Mouse (Mus musculus): ENCODE measurements around the gene Far1. TPM values are rescaled to one million over a fixed set of nuclear protein-coding genes. Genes with fewer than 3 reads are reported as not detected.
A peak's percentile ranks its signal among the peaks of the same experiment; 100 is the strongest.

Far1 gene
- 10 to 100 TPM; 25.3 to 36.6 TPM for total RNA-seq (2021)
- long read RNA-seq, experiment 1, full-length matches to known transcripts, result 8 of 16 reads
- long read RNA-seq, experiment 1, partial matches to known transcripts, result 3 of 16 reads
- long read RNA-seq, experiment 1, other reads (novel, unspliced or antisense), result 5 of 16 reads
- long read RNA-seq, experiment 2, full-length matches to known transcripts, result 8 of 15 reads
- long read RNA-seq, experiment 2, partial matches to known transcripts, result 0 of 15 reads
- long read RNA-seq, experiment 2, other reads (novel, unspliced or antisense), result 7 of 15 reads

GRCm38 (mm10) chr7:113513286-113513962 is at the start of gene Far1:
TSS of gene Far1 (plus strand) at chr7:113513834.
- DNase-seq, result peak; percentile 99

- no peak for DNase-seq
Observed at GRCm38 (mm10) chr7:113468345-113468744, 45.3 kb upstream of the Far1 start.

GRCm38 (mm10) chr7:113470671-113471070 is 43.0 kb upstream of the Far1 start:
- no peak for DNase-seq

GRCm38 (mm10) chr7:113471653-113472052 is 42.0 kb upstream of the Far1 start:
- no peak for DNase-seq

GRCm38 (mm10) chr7:113495792-113496191 is 17.8 kb upstream of the Far1 start:
- DNase-seq, result no peak

- no peak for DNase-seq
Observed at GRCm38 (mm10) chr7:113498413-113498812, 15.2 kb upstream of the Far1 start.

GRCm38 (mm10) chr7:113499821-113500220 is 13.8 kb upstream of the Far1 start:
- DNase-seq, result no peak

GRCm38 (mm10) chr7:113502453-113502852 is 11.2 kb upstream of the Far1 start:
- DNase-seq, result no peak

- no peak for DNase-seq
Observed at GRCm38 (mm10) chr7:113505047-113505446, 8.6 kb upstream of the Far1 start.

- no peak for DNase-seq
Observed at GRCm38 (mm10) chr7:113505516-113506045, 8.1 kb upstream of the Far1 start.

- DNase-seq, result no peak
Observed at GRCm38 (mm10) chr7:113507846-113508245, 5.8 kb upstream of the Far1 start.

- no peak for DNase-seq
Observed at GRCm38 (mm10) chr7:113511396-113511795, 2.2 kb upstream of the Far1 start.

- no peak for DNase-seq
Observed at GRCm38 (mm10) chr7:113512527-113513285, 928 bp upstream of the Far1 start.

- DNase-seq, result no peak
Observed at GRCm38 (mm10) chr7:113513963-113514649, 472 bp downstream of the Far1 start.

- no peak for DNase-seq
Observed at GRCm38 (mm10) chr7:113515831-113516230, 2.2 kb downstream of the Far1 start.

- DNase-seq, result no peak
Observed at GRCm38 (mm10) chr7:113518419-113518818, 4.8 kb downstream of the Far1 start.

GRCm38 (mm10) chr7:113518961-113519360 is 5.3 kb downstream of the Far1 start:
- DNase-seq, result no peak

- DNase-seq, result no peak
Observed at GRCm38 (mm10) chr7:113543158-113543557, 29.5 kb downstream of the Far1 start.

- no peak for DNase-seq
Observed at GRCm38 (mm10) chr7:113551742-113552463, 38.3 kb downstream of the Far1 start.

- no peak for DNase-seq
Observed at GRCm38 (mm10) chr7:113552508-113552907, 38.9 kb downstream of the Far1 start.

GRCm38 (mm10) chr7:113556138-113556537 is 42.5 kb downstream of the Far1 start:
- DNase-seq, result no peak

GRCm38 (mm10) chr7:113566892-113567291 is 53.3 kb downstream of the Far1 start:
- DNase-seq, result no peak
